Mouse (Mus musculus): Measurements from ENCODE around the gene Gm47959.

DNA sequence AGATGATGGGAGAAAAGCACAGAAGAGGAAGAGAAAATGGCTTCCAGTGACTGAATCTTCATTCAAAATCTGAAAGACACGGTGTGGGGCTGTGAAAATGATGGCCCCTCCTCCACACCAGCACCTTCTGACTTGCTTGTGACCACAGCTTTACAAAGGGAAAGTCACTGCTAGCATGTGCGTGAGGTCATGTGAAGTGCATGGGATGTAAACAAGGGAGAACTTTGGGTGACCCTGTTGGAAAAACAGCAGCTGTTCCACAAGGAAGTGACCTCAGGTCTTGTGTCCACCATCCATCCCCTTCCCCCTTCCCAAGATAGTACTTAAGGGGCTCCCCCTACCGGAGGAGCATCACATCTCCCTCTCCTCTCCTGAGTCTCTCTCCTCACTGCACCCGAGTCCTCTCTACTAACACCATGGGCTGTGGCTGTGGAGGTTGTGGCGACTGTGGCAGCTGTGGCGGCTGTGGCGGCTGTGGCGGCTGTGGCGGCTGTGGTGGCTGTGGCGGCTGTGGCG lies 40.4 kb upstream of the Gm47959 start, which contains the start of gene Gm47955:
- TF ChIP-seq GATA1 (IDR thresholded peaks at IDR 0.05; ENCODE audit: borderline replicate concordance, low read length) = no peak
- TF ChIP-seq FLI1 (IDR thresholded peaks at IDR 0.05; ENCODE audit: low read length) = no peak
